Comparison of ENCODE assay signal across 29 mouse cellular contexts in genomic region chr3:139162658-139163057, GRCm38 (mm10). TPM values are rescaled to one million over a fixed set of nuclear protein-coding genes. Genes with fewer than 3 reads are reported as not detected.
DNase-seq lines count a peak whose midpoint lies in the region; ATAC-seq and TF ChIP-seq lines count a peak whose summit lies in the region.
"Had no signal": no experiment of that assay in that cellular context is flagged by ENCODE, and none has a peak within 500 bp of the region (broad histone marks: within the 10 kb centered on the region; RNA-seq: fewer than 3 reads in every experiment).

No protein-coding gene starts in this region.

- H3K4me3 ChIP-seq in lung, embryonic 15.5 days = no peak overlapping the region
- H3K4me3 ChIP-seq in lung, postnatal 0 days (ENCODE audit: low read depth, low read length) = no peak overlapping the region
- H3K4me3 ChIP-seq: embryonic facial prominence, embryonic 13.5 days; embryonic facial prominence, embryonic 15.5 days; erythroblast, embryonic 14.5 days; forebrain, embryonic 10.5 days; forebrain, embryonic 12.5 days had no signal

- no peak for TF ChIP-seq CTCF in lung, postnatal 0 days (IDR thresholded peaks at IDR 0.05)

- H3K4me2 ChIP-seq in lung, embryonic 15.5 days = no peak overlapping the region
- H3K4me2 ChIP-seq in lung, postnatal 0 days (replicated peaks; ENCODE audit: low read depth, low read length) = no peak overlapping the region
- H3K4me2 ChIP-seq: embryonic facial prominence, embryonic 13.5 days; embryonic facial prominence, embryonic 15.5 days; forebrain, embryonic 12.5 days had no signal

- no peaks in the 10 kb centered on the region for H3K9me3 ChIP-seq in lung, embryonic 15.5 days
- H3K9me3 ChIP-seq in lung, postnatal 0 days (ENCODE audit: low read length) = no peaks in the 10 kb centered on the region
- H3K9me3 ChIP-seq: embryonic facial prominence, embryonic 13.5 days; embryonic facial prominence, embryonic 15.5 days; forebrain, embryonic 10.5 days; forebrain, embryonic 12.5 days; G1E had no signal

- no peaks in the 10 kb centered on the region for H3K27me3 ChIP-seq in lung, embryonic 15.5 days
- no peaks in the 10 kb centered on the region for H3K27me3 ChIP-seq in lung, postnatal 0 days (replicated peaks; ENCODE audit: insufficient read depth, low read length)
- H3K27me3 ChIP-seq: CH12.LX; embryonic facial prominence, embryonic 13.5 days; embryonic facial prominence, embryonic 15.5 days; forebrain, embryonic 12.5 days; Patski had no signal

- no peak overlapping the region for H3K9ac ChIP-seq in lung, embryonic 15.5 days
- H3K9ac ChIP-seq in lung, postnatal 0 days (replicated peaks; ENCODE audit: low read depth) = no peak overlapping the region
- H3K9ac ChIP-seq: embryonic facial prominence, embryonic 13.5 days; embryonic facial prominence, embryonic 15.5 days; forebrain, embryonic 12.5 days had no signal

- 56% methylated on average over 4 of the region's 4 CpGs for WGBS in lung, embryonic 15.5 days
- 52% methylated on average over 4 of the region's 4 CpGs for WGBS in lung, postnatal 0 days

- no peak for TF ChIP-seq EP300 in lung, postnatal 0 days (IDR thresholded peaks at IDR 0.05)

- DNase-seq in frontal cortex, postnatal 10 days (ENCODE audit: low spot score in 2 of 2) = no peak
- DNase-seq in lung, postnatal 14 days = no peak
- peak; percentile 5 for DNase-seq in lung, postnatal 0 days (ENCODE audit: low spot score)
- DNase-seq in lung, adult 18-20 months = no peak
- peak; percentile 14 for DNase-seq in brain, adult 2 months (ENCODE audit: low read depth, low spot score)
- DNase-seq: adrenal gland, adult 8-10 months; adrenal gland, postnatal 14 days; adrenal gland, postnatal 36 days; B cell, adult 2 months; cerebellum, adult 11 months; cerebellum, adult 18-20 months; cerebellum, adult 8-10 months; cerebellum, adult 9-11 months; cerebellum, postnatal 14 days; cerebellum, postnatal 36 days had no signal

- 0 out of 2 replicates have a peak, but pooled peaks have one; percentile 20 for ATAC-seq in frontal cortex, adult (ENCODE audit: low TSS enrichment)
- ATAC-seq in lung, embryonic 15.5 days (ENCODE audit: borderline replicate concordance, extremely low read depth, low FRiP score, low TSS enrichment) = no peak
- ATAC-seq in lung, postnatal 0 days = no peak
- ATAC-seq: activated CD4-positive, CD25-positive, alpha-beta regulatory T cell, adult 4 months; CD4-positive, CD25-positive, alpha-beta regulatory T cell, adult 4 months; forebrain, embryonic 14.5 days; Patski had no signal

- H3K27ac ChIP-seq in lung, embryonic 15.5 days = 0 out of 2 replicates have a peak overlapping the region, but pooled peaks have one; percentile 3
- H3K27ac ChIP-seq in lung, postnatal 0 days (ENCODE audit: low read length) = no peak overlapping the region
- H3K27ac ChIP-seq: embryonic facial prominence, embryonic 13.5 days; embryonic facial prominence, embryonic 15.5 days; forebrain, embryonic 10.5 days; forebrain, embryonic 12.5 days had no signal

- peaks cover 4% of the 10 kb centered on the region; the same call in 1 of the 2 replicates for H3K4me1 ChIP-seq in lung, embryonic 15.5 days
- no peaks in the 10 kb centered on the region for H3K4me1 ChIP-seq in lung, postnatal 0 days (ENCODE audit: insufficient read depth, low read depth, low read length)
- H3K4me1 ChIP-seq: embryonic facial prominence, embryonic 13.5 days; embryonic facial prominence, embryonic 15.5 days; forebrain, embryonic 10.5 days; forebrain, embryonic 12.5 days had no signal

- no peaks in the 10 kb centered on the region for H3K36me3 ChIP-seq in lung, embryonic 15.5 days
- H3K36me3 ChIP-seq in lung, postnatal 0 days (ENCODE audit: insufficient read depth, low read length) = no peaks in the 10 kb centered on the region
- H3K36me3 ChIP-seq: embryonic facial prominence, embryonic 13.5 days; embryonic facial prominence, embryonic 15.5 days; forebrain, embryonic 10.5 days; forebrain, embryonic 12.5 days; G1E had no signal

RNA-seq across cellular contexts. Expression of gene Stpg2, which starts 42.8 kb away (rescaled TPM):
- polyA plus RNA-seq in lung, embryonic 15.5 days (2015; fragmentation: Nextera tagmentation; extraction: Ambion mirVana) = not detected in 2 replicates
- not detected in 2 replicates for polyA plus RNA-seq in lung, postnatal 0 days (2015; fragmentation: Nextera tagmentation; extraction: Ambion mirVana)
- polyA plus RNA-seq: CD4-positive, CD25-positive, alpha-beta regulatory T cell, adult 4 months; embryonic facial prominence, embryonic 11.5 days; embryonic facial prominence, embryonic 13.5 days; erythroblast, embryonic 14.5 days; G1E had no signal

Comparison
In these comparisons a context has a peak if more than half of its experiments do, and no peak if none do; other contexts are left out.
1. DNase-seq: peak in lung, postnatal 0 days (single experiment) and brain, adult 2 months (single experiment); none in frontal cortex, postnatal 10 days (0 of 2), lung, postnatal 14 days (single experiment) and lung, adult 18-20 months (0 of 2).